Mouse (Mus musculus) embryonic facial prominence, embryonic 10.5 days (tissue): ENCODE results near the gene Pwwp2a. TPM values are rescaled to one million over a fixed set of nuclear protein-coding genes. Genes with fewer than 3 reads are reported as not detected.

ENCODE experiments used
- DNase-seq: peaks from one replicate; pipeline ENCODE4 v3.0.0-alpha.2; 2017; ENCODE audit warnings: low spot score
- H3K27ac ChIP-seq: fragments of 300-500 bp; sonication (generic); replicated peaks from 2 replicates; pipeline ENCODE4 v1.5.1; 2016; ENCODE audit warnings: mild to moderate bottlenecking
- H3K27me3 ChIP-seq: fragments of 300-500 bp; sonication (generic); replicated peaks from 2 replicates; pipeline ENCODE4 v1.6.1; 2016; ENCODE audit warnings: low read depth, mild to moderate bottlenecking; ENCODE audit not compliant: poor library complexity, severe bottlenecking
- H3K36me3 ChIP-seq: fragments of 300-500 bp; sonication (generic); replicated peaks from 2 replicates; pipeline ENCODE4 v1.6.1; 2016; ENCODE audit warnings: mild to moderate bottlenecking, moderate library complexity
- H3K4me1 ChIP-seq: fragments of 300-500 bp; sonication (generic); 2 replicates; pipeline ENCODE4 v1.6.1; 2016
- H3K4me3 ChIP-seq: fragments of 300-500 bp; sonication (generic); 2 replicates; pipeline ENCODE4 v1.5.1; 2016; ENCODE audit warnings: mild to moderate bottlenecking, moderate library complexity
- H3K9me3 ChIP-seq: fragments of 300-500 bp; sonication (generic); 2 replicates; pipeline ENCODE4 v1.6.1; 2016; ENCODE audit warnings: mild to moderate bottlenecking
- WGBS: fragments of 180-500 bp; shearing (Covaris S2); methylation state at CpG from one replicate; pipeline ENCODE4 v1.1.7; 2016; 5-methylcytosine and 5-hydroxymethylcytosine counted together
- polyA plus RNA-seq: library from polyadenylated mRNA; unstranded; fragments of >200 nt; fragmentation: Nextera tagmentation; extraction: Ambion mirVana; gene quantifications from 2 replicates; pipeline ENCODE4 v1.2.1, GENCODE M21; 2016

Pwwp2a gene
- polyA plus RNA-seq, 1 experiment from 2014 or later, result 28.8 TPM

DNA sequence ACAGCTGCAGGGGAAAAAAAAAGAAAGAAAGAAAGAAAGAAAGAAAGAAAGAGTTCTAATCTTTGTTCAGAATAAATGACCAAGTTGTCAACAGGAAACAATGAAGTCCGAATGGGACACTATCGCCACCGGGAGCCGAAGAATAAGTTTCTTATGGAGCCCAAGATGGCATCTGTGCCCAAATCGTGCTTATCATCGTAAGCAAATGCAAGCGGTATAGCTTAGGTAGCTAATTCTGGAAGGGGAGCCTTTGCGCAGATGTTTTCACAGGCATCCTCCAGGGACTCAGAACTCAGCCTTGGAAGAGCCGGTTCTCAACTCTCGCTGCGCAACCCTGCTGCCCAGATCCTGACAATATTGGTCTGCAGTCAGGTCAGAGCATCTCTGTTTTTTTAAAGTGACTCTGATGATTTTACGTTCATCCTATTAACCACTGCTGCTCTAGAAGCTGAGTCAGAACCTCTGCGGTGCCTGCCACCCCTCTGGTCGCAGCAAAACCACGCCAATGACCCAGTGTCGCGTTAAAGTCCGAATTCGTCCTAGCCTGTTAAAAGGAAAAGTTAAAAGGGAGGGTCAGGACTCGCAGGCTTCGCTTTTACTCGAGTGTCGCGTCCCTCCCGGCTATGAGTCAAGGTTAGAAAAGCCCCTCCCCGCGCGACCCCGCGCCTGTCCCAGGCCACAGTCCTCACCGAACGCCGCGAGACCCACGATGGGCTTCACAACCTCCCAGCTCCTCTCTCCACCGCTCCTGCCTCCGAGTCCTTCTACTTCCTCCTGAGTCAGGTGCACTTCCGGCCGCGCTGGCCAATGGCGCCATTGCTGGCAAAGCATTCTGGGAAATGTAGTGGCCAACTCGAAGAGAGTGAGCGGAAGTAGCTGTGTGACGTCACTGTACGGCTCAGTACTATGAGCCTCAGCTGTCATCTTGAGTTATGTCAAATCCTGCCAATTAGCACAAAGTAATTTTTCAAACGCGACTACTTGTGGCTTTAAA, 65.7 kb downstream of the Pwwp2a start, which contains the start of gene Ttc1:
Ttc1 (minus strand) TSS at position 776 of the 994 bp plus-strand sequence.
- peak; percentile 95 for DNase-seq
- H3K9me3 ChIP-seq, result no peaks in the 10 kb centered on the region
- H3K4me3 ChIP-seq, result peak within 1 kb of the TSS; percentile 87
- 4% methylated on average over 47 of the region's 47 CpGs for whole genome bisulfite sequencing
- peak within 1 kb of the TSS; percentile 80 for H3K27ac ChIP-seq
- H3K36me3 ChIP-seq, result peaks cover 28% of the 10 kb centered on the region
- no peaks in the 10 kb centered on the region for H3K27me3 ChIP-seq
- peaks cover 12% of the 10 kb centered on the region for H3K4me1 ChIP-seq

DNA sequence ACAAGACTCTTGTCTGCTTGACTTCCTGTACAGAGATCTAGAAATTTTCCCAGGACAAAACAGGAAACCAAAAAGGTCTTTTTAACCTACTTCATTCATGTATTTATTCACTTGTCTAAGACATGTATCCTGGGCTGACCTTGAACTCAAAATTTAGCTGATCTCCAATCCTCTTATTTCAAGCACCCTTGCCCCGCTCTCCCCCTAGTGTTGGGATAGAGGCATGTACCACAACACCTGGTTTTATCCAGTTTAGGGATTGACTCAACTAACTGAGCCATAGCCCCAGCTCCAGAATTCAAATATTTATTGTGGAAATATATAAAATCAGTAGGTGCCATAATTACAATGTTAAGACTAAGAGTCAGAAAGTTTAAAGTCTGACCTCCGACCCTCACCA, 69.7 kb downstream of the Pwwp2a start:
- H3K4me3 ChIP-seq, result no peak overlapping the region
- DNase-seq, result no peak
- H3K9me3 ChIP-seq, result no peaks in the 10 kb centered on the region
- H3K36me3 ChIP-seq, result no peaks in the 10 kb centered on the region
- WGBS, result 64% methylated on average over 2 of the region's 2 CpGs
- H3K27me3 ChIP-seq, result no peaks in the 10 kb centered on the region
- no peak overlapping the region for H3K27ac ChIP-seq
- H3K4me1 ChIP-seq, result peaks cover 12% of the 10 kb centered on the region

DNA sequence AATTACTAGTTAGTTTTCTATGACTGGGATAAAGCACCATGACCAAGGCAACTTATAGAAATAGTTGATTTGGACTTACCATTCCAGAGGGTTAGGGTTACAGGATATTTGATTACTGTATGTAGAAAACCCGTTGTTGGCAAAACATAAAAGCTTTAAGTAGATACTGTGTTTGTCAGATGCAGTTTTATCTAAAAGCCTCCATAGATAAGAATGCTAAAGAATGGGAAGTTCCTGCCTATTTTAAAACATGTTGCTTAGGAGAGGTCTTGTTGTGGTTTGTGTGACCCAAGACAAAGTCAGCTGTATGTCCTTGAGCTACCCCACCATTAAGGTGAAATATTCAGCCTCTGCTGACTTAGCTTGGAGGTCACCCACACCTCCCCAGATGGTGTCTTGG, 72.8 kb downstream of the Pwwp2a start:
- WGBS, result 86% methylated on average over 1 of the region's 1 CpGs
- Histone ChIP-seq H3K4me3 (no peak overlapping the region), H3K4me1 (no peaks in the 10 kb centered on the region), H3K36me3 (no peaks in the 10 kb centered on the region), H3K9me3 (no peaks in the 10 kb centered on the region), H3K27me3 (no peaks in the 10 kb centered on the region), H3K27ac (no peak overlapping the region)
- no peak for DNase-seq

DNA sequence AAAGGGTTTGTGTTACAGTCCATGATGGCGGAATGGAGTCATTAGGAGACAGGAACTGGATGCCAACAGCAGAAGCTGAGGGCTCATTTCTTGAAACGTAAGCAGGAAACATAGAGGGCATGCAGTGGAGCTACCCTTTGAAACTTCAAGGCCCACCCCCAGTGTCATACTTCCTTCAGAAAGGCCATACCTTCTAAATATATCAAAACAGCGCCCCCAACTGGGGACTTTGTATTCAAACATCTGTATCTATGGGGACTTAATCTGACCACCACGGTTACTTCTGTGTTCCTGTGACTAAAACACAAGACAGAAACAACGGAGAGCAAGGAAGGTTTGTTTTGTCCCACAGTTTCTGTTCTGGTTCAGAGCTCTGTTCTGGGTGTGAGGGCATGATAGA, 73.6 kb downstream of the Pwwp2a start:
- Histone ChIP-seq H3K4me1 (no peaks in the 10 kb centered on the region), H3K27me3 (no peaks in the 10 kb centered on the region), H3K9me3 (no peaks in the 10 kb centered on the region), H3K27ac (no peak overlapping the region), H3K4me3 (no peak overlapping the region), H3K36me3 (no peaks in the 10 kb centered on the region)
- no peak for DNase-seq
- WGBS, result 66% methylated on average over 5 of the region's 5 CpGs

DNA sequence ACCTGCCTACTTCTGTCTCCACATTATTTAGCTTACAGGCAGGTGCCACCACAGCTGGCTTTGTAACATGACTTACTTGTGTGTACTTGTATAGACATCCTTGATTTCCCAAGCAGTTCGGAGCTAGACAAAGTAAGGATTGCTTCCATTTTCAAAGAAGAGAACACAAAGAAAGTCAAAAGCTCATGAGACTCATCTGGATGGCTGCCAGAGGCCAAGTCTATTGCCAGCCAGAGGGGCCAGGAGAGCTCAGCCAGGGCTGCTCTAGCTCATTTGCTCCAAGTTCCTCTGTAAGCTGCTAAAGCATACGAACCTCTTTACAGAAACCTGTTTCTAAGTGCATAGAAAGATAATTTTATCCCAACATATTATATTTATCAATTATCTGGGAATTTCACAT, 76.6 kb downstream of the Pwwp2a start:
- H3K4me3 ChIP-seq, result no peak overlapping the region
- H3K27ac ChIP-seq, result no peak overlapping the region
- DNase-seq, result no peak
- no peaks in the 10 kb centered on the region for H3K36me3 ChIP-seq
- no peaks in the 10 kb centered on the region for H3K9me3 ChIP-seq
- H3K4me1 ChIP-seq, result no peaks in the 10 kb centered on the region
- 73% methylated on average over 2 of the region's 2 CpGs for WGBS
- no peaks in the 10 kb centered on the region; the same call in 1 of the 2 replicates for H3K27me3 ChIP-seq

DNA sequence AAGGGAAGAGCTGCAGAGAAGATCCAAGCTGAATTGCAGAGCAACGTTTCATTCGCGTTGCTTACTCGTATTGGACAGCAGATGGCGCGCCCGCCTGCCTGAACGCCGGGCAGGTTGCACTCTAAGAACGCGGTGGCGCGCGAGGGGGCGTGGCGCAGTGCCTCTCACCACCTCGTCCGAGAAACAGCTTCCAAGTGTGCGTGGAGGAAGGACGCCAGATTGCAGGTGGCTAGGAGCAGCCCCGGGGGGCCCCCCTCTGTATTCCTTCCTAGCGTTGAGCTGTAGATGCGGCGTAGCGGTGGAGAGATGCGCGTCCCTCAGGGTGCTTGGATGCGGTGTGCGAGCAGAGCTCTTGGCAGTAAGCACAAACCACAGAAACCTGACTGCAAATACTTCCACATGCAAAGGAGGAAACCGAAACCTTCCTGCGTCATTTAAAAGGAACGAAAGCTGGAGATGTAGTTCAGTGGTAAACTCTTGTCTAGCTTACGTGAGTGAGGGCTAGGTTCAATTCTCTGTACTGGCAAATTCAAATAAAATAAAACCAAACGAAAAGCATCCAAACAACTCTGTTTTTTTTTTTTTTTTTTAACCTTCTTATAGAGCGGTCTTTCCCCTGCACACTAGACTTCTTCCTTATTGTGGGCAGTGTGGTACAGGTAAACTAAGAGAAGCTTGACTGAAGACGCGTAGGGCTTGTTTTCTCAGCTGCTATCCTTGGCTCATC, 85.3 kb downstream of the Pwwp2a start:
- H3K27ac ChIP-seq, result no peak overlapping the region
- peaks cover 18% of the 10 kb centered on the region for H3K27me3 ChIP-seq
- H3K36me3 ChIP-seq, result no peaks in the 10 kb centered on the region
- WGBS, result 6% methylated on average over 37 of the region's 37 CpGs
- H3K9me3 ChIP-seq, result no peaks in the 10 kb centered on the region
- H3K4me3 ChIP-seq, result peak overlapping the region; percentile 62
- H3K4me1 ChIP-seq, result 0 out of 2 replicates have a peak, but pooled peaks cover 6% of the 10 kb centered on the region
- peak; percentile 89 for DNase-seq

DNA sequence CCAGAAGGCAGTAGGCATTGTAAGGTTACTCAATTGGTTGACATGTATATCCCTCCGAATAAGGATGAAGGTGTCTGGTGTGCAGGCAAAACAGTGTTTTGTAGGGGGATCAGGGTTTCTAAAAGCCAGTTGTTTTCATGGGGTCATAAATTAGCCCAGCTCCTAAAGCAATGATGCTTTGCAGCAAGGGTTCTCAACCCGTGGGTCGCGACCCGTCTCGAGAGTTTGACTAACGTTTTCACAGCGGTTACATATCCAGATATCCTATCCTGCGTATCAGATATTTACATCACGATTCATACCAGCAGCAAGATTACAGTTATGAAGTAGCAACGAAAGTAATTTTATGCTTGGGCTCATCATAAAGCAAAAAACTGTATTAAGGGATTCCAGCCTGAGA, 86.0 kb downstream of the Pwwp2a start:
- Histone ChIP-seq H3K36me3 (no peaks in the 10 kb centered on the region), H3K27me3 (peaks cover 18% of the 10 kb centered on the region), H3K4me3 (no peak overlapping the region), H3K4me1 (0 out of 2 replicates have a peak, but pooled peaks cover 6% of the 10 kb centered on the region), H3K27ac (no peak overlapping the region), H3K9me3 (no peaks in the 10 kb centered on the region)
- WGBS, result 73% methylated on average over 11 of the region's 11 CpGs
- DNase-seq, result no peak

DNA sequence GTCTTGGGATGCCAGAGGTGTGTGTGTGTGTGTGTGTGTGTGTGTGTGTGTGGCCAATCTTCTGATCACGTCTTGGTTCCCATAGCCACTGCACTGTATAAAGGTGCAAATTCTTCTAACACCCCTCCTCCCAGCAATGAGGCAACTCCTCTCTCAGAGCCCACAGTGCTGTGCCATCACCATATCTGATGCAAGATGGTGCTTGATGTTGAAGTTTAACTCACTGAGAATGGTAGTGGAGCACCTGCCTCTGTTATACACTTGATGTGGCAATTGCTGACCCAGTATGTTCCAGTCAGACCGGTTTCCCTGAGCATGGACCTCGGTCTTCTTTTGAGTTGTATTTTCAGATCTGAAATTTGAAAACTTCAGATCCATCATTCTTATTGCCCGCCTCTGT, 88.3 kb downstream of the Pwwp2a start:
- H3K9me3 ChIP-seq, result no peaks in the 10 kb centered on the region
- H3K27ac ChIP-seq, result no peak overlapping the region
- WGBS, result 84% methylated on average over 4 of the region's 4 CpGs

More for the DNA sequence above, 88.3 kb downstream of the Pwwp2a start:
- Histone ChIP-seq H3K36me3 (no peaks in the 10 kb centered on the region), H3K4me1 (peaks cover 20% of the 10 kb centered on the region), H3K27me3 (peaks cover 31% of the 10 kb centered on the region), H3K4me3 (no peak overlapping the region)
- DNase-seq, result no peak

Other genes starting within 250 kb of the Pwwp2a start
- gene Slu7, start 248.3 kb upstream of the Pwwp2a start, polyA plus RNA-seq, result 48.5 and 56.7 TPM in 2 replicates
- 0.85 and 0.87 TPM in 2 replicates for gene C1qtnf2, start 207.7 kb upstream of the Pwwp2a start, polyA plus RNA-seq
- 37.8 and 39.6 TPM in 2 replicates for gene Ccnjl, start 153.2 kb upstream of the Pwwp2a start, polyA plus RNA-seq
- gene 4933415A04Rik, start 95.0 kb upstream of the Pwwp2a start, polyA plus RNA-seq, result 12.4 and 13.7 TPM in 2 replicates
- not detected in 2 replicates for gene Fabp6, start 80.5 kb upstream of the Pwwp2a start, polyA plus RNA-seq
- 82.2 and 83.5 TPM in 2 replicates for gene Ttc1, start 66.0 kb downstream of the Pwwp2a start, polyA plus RNA-seq
- 0.22 and 0.34 TPM in 2 replicates for gene Adra1b, start 219.2 kb downstream of the Pwwp2a start, polyA plus RNA-seq